Mouse (Mus musculus) heart, embryonic 12.5 days (tissue): ENCODE results near the gene Enho. TPM values are rescaled to one million over a fixed set of nuclear protein-coding genes. Genes with fewer than 3 reads are reported as not detected.

Experiments
- ATAC-seq: fragments of 200-750 bp; cut with Nextera tagmentation; 2 replicates; pipeline ENCODE4 v1.8.0; 2017; ENCODE audit warnings: moderate TSS enrichment, moderate library complexity; ENCODE audit not compliant: insufficient number of reproducible peaks, low FRiP score
- H3K27ac ChIP-seq: fragments of 300-500 bp; sonication (generic); 2 replicates; pipeline ENCODE4 v1.5.1; 2016; ENCODE audit warnings: mild to moderate bottlenecking, moderate library complexity; ENCODE audit not compliant: poor library complexity, severe bottlenecking
- H3K27me3 ChIP-seq: fragments of 300-500 bp; sonication (generic); replicated peaks from 2 replicates; pipeline ENCODE4 v1.6.1; 2016; ENCODE audit warnings: mild to moderate bottlenecking, moderate library complexity
- H3K36me3 ChIP-seq: fragments of 300-500 bp; sonication (generic); 2 replicates; pipeline ENCODE4 v1.6.1; 2016; ENCODE audit warnings: mild to moderate bottlenecking, moderate library complexity
- H3K4me1 ChIP-seq: fragments of 300-500 bp; sonication (generic); replicated peaks from 2 replicates; pipeline ENCODE4 v1.6.1; 2016; ENCODE audit warnings: mild to moderate bottlenecking
- H3K4me2 ChIP-seq: fragments of 300-500 bp; sonication (generic); 2 replicates; pipeline ENCODE4 v1.6.1; 2016; ENCODE audit warnings: mild to moderate bottlenecking, moderate library complexity
- H3K4me3 ChIP-seq: fragments of 300-500 bp; sonication (generic); 2 replicates; pipeline ENCODE4 v1.5.1; 2016; ENCODE audit warnings: mild to moderate bottlenecking
- H3K9ac ChIP-seq: fragments of 300-500 bp; sonication (generic); 2 replicates; pipeline ENCODE4 v1.6.1; 2016; ENCODE audit warnings: mild to moderate bottlenecking, moderate library complexity
- H3K9me3 ChIP-seq: fragments of 300-500 bp; sonication (generic); replicated peaks from 2 replicates; pipeline ENCODE4 v1.6.1; 2016; ENCODE audit warnings: mild to moderate bottlenecking, moderate library complexity
- WGBS: fragments of 180-500 bp; shearing (Covaris S2); methylation state at CpG from one replicate; pipeline ENCODE4 v1.1.7; 2016; 5-methylcytosine and 5-hydroxymethylcytosine counted together
- polyA plus RNA-seq: library from polyadenylated mRNA; unstranded; fragments of >200 nt; fragmentation: Nextera tagmentation; extraction: Ambion mirVana; gene quantifications from 2 replicates; pipeline ENCODE4 v1.2.1, GENCODE M21; 2016

The Enho gene
- polyA plus RNA-seq, 1 experiment from 2014 or later = 4.9 TPM

- Histone ChIP-seq H3K4me2 (no peak overlapping the region), H3K9ac (no peak overlapping the region), H3K9me3 (no peaks in the 10 kb centered on the region), H3K4me1 (peaks cover 43% of the 10 kb centered on the region), H3K36me3 (no peaks in the 10 kb centered on the region), H3K27ac (no peak overlapping the region), H3K27me3 (0 out of 2 replicates have a peak, but pooled peaks cover under 1% of the 10 kb centered on the region), H3K4me3 (no peak overlapping the region)
- WGBS = 54% methylated on average over 6 of the region's 6 CpGs
- ATAC-seq = no peak
Observed at GRCm38 (mm10) chr4:41630196-41630595, 9.9 kb downstream of the Enho start.

DNA sequence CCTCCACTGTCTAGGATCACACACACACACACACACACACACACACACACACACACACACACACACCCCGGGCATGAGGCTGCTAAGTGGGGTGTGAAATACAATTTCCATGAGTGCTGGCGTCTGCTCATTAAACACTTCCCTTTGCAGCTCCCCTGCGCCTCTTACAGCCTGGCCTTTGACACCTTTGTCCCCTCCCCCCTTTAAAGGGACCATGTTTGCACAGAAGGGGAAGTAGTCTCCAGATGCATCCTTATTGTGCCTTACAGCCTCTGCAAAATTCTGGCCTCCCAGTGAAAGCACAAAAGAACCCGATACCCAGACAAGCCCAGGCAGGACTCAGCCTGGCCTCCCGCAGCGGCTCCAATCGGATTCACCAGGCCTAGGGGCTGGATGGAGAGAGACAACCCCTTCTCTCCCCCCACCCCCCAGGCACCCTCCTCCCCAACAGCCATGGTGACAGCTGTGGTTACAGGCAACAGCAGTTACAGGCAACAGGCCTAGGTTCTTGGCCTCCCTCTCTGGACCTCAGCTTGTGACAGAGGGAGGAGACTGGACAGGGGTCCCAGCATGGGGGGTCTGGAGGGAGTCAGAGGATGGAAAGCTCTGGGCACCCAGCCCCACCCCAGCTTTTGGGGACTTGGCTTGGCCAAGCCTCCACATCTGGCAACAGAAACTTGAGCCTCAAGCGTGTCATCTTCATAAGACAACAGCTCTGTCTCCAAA lies 11.8 kb downstream of the Enho start:
- H3K4me2 ChIP-seq = no peak overlapping the region
- no peaks in the 10 kb centered on the region for H3K9me3 ChIP-seq
- H3K4me1 ChIP-seq = peaks cover 43% of the 10 kb centered on the region
- H3K27ac ChIP-seq = no peak overlapping the region
- H3K27me3 ChIP-seq = 0 out of 2 replicates have a peak, but pooled peaks cover 10% of the 10 kb centered on the region
- no peak overlapping the region for H3K4me3 ChIP-seq
- no peak overlapping the region for H3K9ac ChIP-seq
- no peaks in the 10 kb centered on the region for H3K36me3 ChIP-seq
- no peak for ATAC-seq
- 15% methylated on average over 8 of the region's 8 CpGs for WGBS

GRCm38 (mm10) chr4:41622071-41622470 lies 18.1 kb downstream of the Enho start:
- no peak for ATAC-seq
- Histone ChIP-seq H3K4me3 (no peak overlapping the region), H3K4me1 (no peaks in the 10 kb centered on the region), H3K4me2 (no peak overlapping the region), H3K27ac (no peak overlapping the region), H3K36me3 (no peaks in the 10 kb centered on the region), H3K9me3 (no peaks in the 10 kb centered on the region), H3K27me3 (peaks cover 10% of the 10 kb centered on the region; the same call in 1 of the 2 replicates), H3K9ac (no peak overlapping the region)
- WGBS = 73% methylated on average over 14 of the region's 14 CpGs

DNA sequence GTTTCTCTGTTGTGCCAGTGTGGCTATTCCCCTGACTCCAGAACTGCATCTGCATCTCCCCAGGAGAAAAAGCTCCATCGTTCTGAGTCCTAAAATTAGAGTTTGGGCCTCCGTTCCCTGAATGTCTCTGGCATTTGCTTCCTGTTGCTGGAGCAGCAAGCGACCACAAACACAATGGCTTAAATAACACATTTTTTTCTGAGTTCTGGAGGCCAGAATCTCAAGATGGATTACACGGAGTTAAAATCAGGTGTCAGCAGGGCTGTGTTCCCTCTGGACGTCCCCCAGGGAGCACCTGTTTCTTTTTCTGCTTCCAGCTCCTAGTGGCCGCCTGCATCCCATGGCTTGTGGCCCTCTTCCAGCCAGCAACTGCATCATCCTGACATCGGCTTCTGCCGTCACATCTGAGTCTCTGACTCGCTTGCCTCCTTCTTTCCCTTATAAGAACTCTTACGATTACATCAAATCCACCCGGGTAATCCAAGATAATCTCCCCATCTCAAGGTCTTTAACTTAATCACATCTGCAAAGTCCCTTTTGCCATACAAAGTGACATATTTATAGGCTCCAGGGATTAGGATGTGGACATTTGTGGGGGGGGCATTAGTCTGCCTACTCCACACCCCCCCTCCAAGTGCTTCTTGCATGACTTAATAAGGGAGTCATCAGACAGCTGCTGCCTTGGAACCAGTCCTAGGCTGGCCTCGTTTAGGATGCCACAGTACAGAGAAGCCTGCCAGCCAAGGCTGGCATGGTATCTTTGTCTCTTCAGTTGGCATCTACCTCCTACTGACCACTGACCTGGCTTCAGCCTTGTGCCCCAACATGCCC lies 21.0 kb downstream of the Enho start:
- H3K27me3 ChIP-seq = peaks cover 9% of the 10 kb centered on the region
- H3K4me1 ChIP-seq = no peaks in the 10 kb centered on the region
- H3K27ac ChIP-seq = no peak overlapping the region
- ATAC-seq = no peak
- no peaks in the 10 kb centered on the region for H3K9me3 ChIP-seq
- H3K9ac ChIP-seq = no peak overlapping the region
- H3K36me3 ChIP-seq = no peaks in the 10 kb centered on the region
- H3K4me3 ChIP-seq = no peak overlapping the region
- H3K4me2 ChIP-seq = no peak overlapping the region
- WGBS = 49% methylated on average over 12 of the region's 12 CpGs

DNA sequence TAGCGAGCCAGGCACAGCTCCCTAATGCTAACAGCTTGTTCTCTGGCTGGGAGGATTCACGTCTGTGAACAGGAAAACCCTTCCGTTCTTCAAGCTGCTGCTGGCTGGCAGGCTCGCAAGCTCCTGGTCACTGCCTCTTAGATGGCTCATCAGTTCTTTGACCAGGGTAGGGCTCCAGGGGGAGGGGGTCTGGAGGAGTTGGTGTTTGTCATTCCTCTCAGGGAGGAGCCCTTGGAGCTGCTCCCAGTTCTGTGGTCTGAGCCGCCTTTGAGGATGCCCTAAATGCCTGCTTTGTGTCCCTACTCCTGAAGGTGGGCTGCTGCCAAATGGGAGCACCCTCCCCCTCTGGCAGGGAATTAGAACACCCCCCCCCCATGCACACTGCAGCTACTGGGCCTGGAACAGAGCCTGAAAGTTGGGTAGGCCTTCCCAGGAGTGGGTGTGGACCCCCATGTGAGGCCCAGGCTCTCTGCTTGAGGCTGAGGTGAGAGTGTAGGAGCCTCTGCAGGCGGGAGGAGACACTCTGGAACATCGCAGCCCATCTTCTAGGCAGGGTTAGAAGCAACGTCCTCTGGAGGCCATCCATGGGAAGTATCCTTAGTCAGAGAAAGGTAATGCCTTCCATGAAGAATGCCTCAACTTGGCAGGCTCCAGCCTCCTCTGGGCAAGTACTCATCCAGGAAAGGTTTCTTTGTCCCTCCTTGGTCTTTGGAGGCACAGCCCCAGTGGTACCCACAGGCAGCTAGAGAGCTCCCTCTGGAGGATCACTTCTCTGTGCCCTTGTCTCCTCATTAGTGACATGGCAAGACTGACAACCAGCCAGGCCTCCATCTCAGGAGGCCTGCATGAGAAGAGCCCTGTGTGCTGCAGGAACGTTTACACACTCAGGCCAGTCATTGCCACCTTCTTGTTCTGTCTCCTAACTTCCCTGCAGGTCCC lies 24.2 kb downstream of the Enho start:
- H3K36me3 ChIP-seq = no peaks in the 10 kb centered on the region
- no peak overlapping the region for H3K27ac ChIP-seq
- no peak overlapping the region for H3K4me3 ChIP-seq
- no peak overlapping the region for H3K4me2 ChIP-seq
- WGBS = 60% methylated on average over 9 of the region's 9 CpGs
- peaks cover 6% of the 10 kb centered on the region for H3K27me3 ChIP-seq
- H3K9me3 ChIP-seq = no peaks in the 10 kb centered on the region
- H3K9ac ChIP-seq = no peak overlapping the region
- H3K4me1 ChIP-seq = no peaks in the 10 kb centered on the region
- no peak for ATAC-seq

- peaks cover 6% of the 10 kb centered on the region; the same call in 1 of the 2 replicates for H3K27me3 ChIP-seq
- H3K4me2 ChIP-seq = no peak overlapping the region
- no peak overlapping the region for H3K9ac ChIP-seq
- whole genome bisulfite sequencing = 11% methylated on average over 7 of the region's 7 CpGs
- H3K27ac ChIP-seq = no peak overlapping the region
- no peaks in the 10 kb centered on the region for H3K4me1 ChIP-seq
- H3K36me3 ChIP-seq = no peaks in the 10 kb centered on the region
- H3K9me3 ChIP-seq = no peaks in the 10 kb centered on the region
- ATAC-seq = no peak
- H3K4me3 ChIP-seq = no peak overlapping the region
Observed at GRCm38 (mm10) chr4:41614156-41614555, 26.0 kb downstream of the Enho start.

GRCm38 (mm10) chr4:41612166-41612565 lies 28.0 kb downstream of the Enho start:
- Histone ChIP-seq H3K9ac (no peak overlapping the region), H3K27ac (no peak overlapping the region), H3K9me3 (no peaks in the 10 kb centered on the region), H3K36me3 (no peaks in the 10 kb centered on the region), H3K4me1 (no peaks in the 10 kb centered on the region), H3K27me3 (peaks cover 6% of the 10 kb centered on the region; the same call in 1 of the 2 replicates), H3K4me3 (no peak overlapping the region), H3K4me2 (no peak overlapping the region)
- no peak for ATAC-seq
- 40% methylated on average over 8 of the region's 8 CpGs for WGBS

GRCm38 (mm10) chr4:41610594-41610980 lies 29.5 kb downstream of the Enho start:
- no peak overlapping the region for H3K4me3 ChIP-seq
- ATAC-seq = no peak
- H3K27me3 ChIP-seq = peaks cover 6% of the 10 kb centered on the region; the same call in 1 of the 2 replicates
- no peak overlapping the region for H3K27ac ChIP-seq
- H3K36me3 ChIP-seq = no peaks in the 10 kb centered on the region
- no peaks in the 10 kb centered on the region for H3K9me3 ChIP-seq
- H3K4me2 ChIP-seq = no peak overlapping the region
- H3K4me1 ChIP-seq = no peaks in the 10 kb centered on the region
- no peak overlapping the region for H3K9ac ChIP-seq
- 47% methylated on average over 6 of the region's 6 CpGs for WGBS

- Histone ChIP-seq H3K9me3 (no peaks in the 10 kb centered on the region), H3K4me3 (no peak overlapping the region), H3K9ac (no peak overlapping the region), H3K36me3 (no peaks in the 10 kb centered on the region), H3K27ac (no peak overlapping the region), H3K4me1 (no peaks in the 10 kb centered on the region), H3K27me3 (peaks cover 4% of the 10 kb centered on the region; the same call in 1 of the 2 replicates), H3K4me2 (no peak overlapping the region)
- no peak for ATAC-seq
- 75% methylated on average over 10 of the region's 10 CpGs for WGBS
Observed at GRCm38 (mm10) chr4:41609681-41610593, 30.2 kb downstream of the Enho start.

- no peak overlapping the region for H3K27ac ChIP-seq
- H3K9ac ChIP-seq = no peak overlapping the region
- no peak overlapping the region for H3K4me2 ChIP-seq
- H3K9me3 ChIP-seq = no peaks in the 10 kb centered on the region
- H3K27me3 ChIP-seq = peaks cover 18% of the 10 kb centered on the region
- H3K4me1 ChIP-seq = no peaks in the 10 kb centered on the region
- 30% methylated on average over 4 of the region's 4 CpGs for WGBS
- no peak overlapping the region for H3K4me3 ChIP-seq
- H3K36me3 ChIP-seq = no peaks in the 10 kb centered on the region
- no peak for ATAC-seq
Observed at GRCm38 (mm10) chr4:41606784-41607183, 33.3 kb downstream of the Enho start.
